Mouse (Mus musculus) lung, embryonic 16.5 days (tissue): ENCODE data around the gene Saal1. TPM values are rescaled to one million over a fixed set of nuclear protein-coding genes. Genes with fewer than 3 reads are reported as not detected.
"Not testable (repeated sequence)": the region's sequence is repeated elsewhere in the genome, so short reads cannot be mapped to it uniquely, and the experiment has no call there.

ENCODE experiments used
- ATAC-seq: fragments of 200-750 bp; cut with Nextera tagmentation; 2 replicates; pipeline ENCODE4 v1.8.0; 2017; ENCODE audit warnings: low read depth, mild to moderate bottlenecking, moderate library complexity
- H3K27ac ChIP-seq: fragments of 300-500 bp; sonication (generic); 2 replicates; pipeline ENCODE4 v1.5.1; 2014; ENCODE audit warnings: mild to moderate bottlenecking, control low read depth, low read length
- H3K27me3 ChIP-seq: fragments of 300-500 bp; sonication (generic); 2 replicates; pipeline ENCODE4 v1.6.1; 2014; ENCODE audit warnings: low read depth, low read length, mixed read lengths; ENCODE audit not compliant: control insufficient read depth, insufficient read depth
- H3K36me3 ChIP-seq: fragments of 300-500 bp; sonication (generic); 2 replicates; pipeline ENCODE4 v1.6.1; 2014; ENCODE audit warnings: low read length; ENCODE audit not compliant: control insufficient read depth, insufficient read depth
- H3K4me1 ChIP-seq: fragments of 300-500 bp; sonication (generic); replicated peaks from 2 replicates; pipeline ENCODE4 v1.6.1; 2014; ENCODE audit warnings: low read length, mixed read lengths; ENCODE audit not compliant: control insufficient read depth, insufficient read depth
- H3K4me2 ChIP-seq: fragments of 300-500 bp; sonication (generic); 2 replicates; pipeline ENCODE4 v1.6.1; 2014; ENCODE audit warnings: low read depth, low read length, control low read depth
- H3K4me3 ChIP-seq: fragments of 300-500 bp; sonication (generic); 2 replicates; pipeline ENCODE4 v1.5.1; 2014; ENCODE audit warnings: mild to moderate bottlenecking, low read length, control low read depth
- H3K9ac ChIP-seq: fragments of 300-500 bp; sonication (generic); 2 replicates; pipeline ENCODE4 v1.6.1; 2014; ENCODE audit warnings: low read length, control low read depth
- H3K9me3 ChIP-seq: fragments of 300-500 bp; sonication (generic); 2 replicates; pipeline ENCODE4 v1.6.1; 2016; ENCODE audit warnings: low read length; ENCODE audit not compliant: control insufficient read depth
- WGBS: fragments of 180-500 bp; shearing (Covaris S2); extraction: QIAGEN DNeasy Blood & Tissue Kit; methylation state at CpG from one replicate; pipeline ENCODE4 v1.1.7; 2014; 5-methylcytosine and 5-hydroxymethylcytosine counted together
- polyA plus RNA-seq: library from polyadenylated mRNA; unstranded; fragments of >200 nt; fragmentation: Nextera tagmentation; extraction: Ambion mirVana; gene quantifications from 2 replicates; pipeline ENCODE4 v1.2.1, GENCODE M21; 2015

Gene Saal1
- polyA plus RNA-seq, 1 experiment from 2014 or later = 29.4 TPM

GRCm38 (mm10) chr7:46675886-46676285, 34.6 kb downstream of the Saal1 start:
- no peak overlapping the region for H3K9ac ChIP-seq
- no peaks in the 10 kb centered on the region for H3K36me3 ChIP-seq
- H3K4me2 ChIP-seq = no peak overlapping the region
- H3K27ac ChIP-seq = no peak overlapping the region
- no peaks in the 10 kb centered on the region for H3K4me1 ChIP-seq
- H3K4me3 ChIP-seq = no peak overlapping the region
- no peak for ATAC-seq
- no peaks in the 10 kb centered on the region for H3K27me3 ChIP-seq
- 78% methylated on average over 8 of the region's 8 CpGs for WGBS
- H3K9me3 ChIP-seq = no peaks in the 10 kb centered on the region

- H3K27me3 ChIP-seq = no peaks in the 10 kb centered on the region
- no peak overlapping the region for H3K27ac ChIP-seq
- WGBS = 92% methylated on average over 7 of the region's 7 CpGs
- H3K9ac ChIP-seq = no peak overlapping the region
- H3K4me2 ChIP-seq = no peak overlapping the region
- H3K9me3 ChIP-seq = no peaks in the 10 kb centered on the region
- no peaks in the 10 kb centered on the region for H3K36me3 ChIP-seq
- H3K4me3 ChIP-seq = no peak overlapping the region
- no peak for ATAC-seq
- H3K4me1 ChIP-seq = no peaks in the 10 kb centered on the region
These were observed 35.4 kb downstream of the Saal1 start for GRCm38 (mm10) chr7:46675061-46675460.

- Histone ChIP-seq H3K4me3 (no peak within 1 kb of the TSS), H3K9me3 (no peaks in the 10 kb centered on the region), H3K4me1 (no peaks in the 10 kb centered on the region), H3K27me3 (peaks cover 3% of the 10 kb centered on the region; the same call in 1 of the 2 replicates), H3K27ac (no peak within 1 kb of the TSS), H3K9ac (no peak within 1 kb of the TSS), H3K4me2 (no peak within 1 kb of the TSS), H3K36me3 (no peaks in the 10 kb centered on the region)
- ATAC-seq = peak; percentile 45; the same call in 1 of the 2 replicates
- 14% methylated on average over 10 of the region's 10 CpGs for WGBS
These were observed 38.3 kb downstream of the Saal1 start, which contains the start of gene Tph1 for GRCm38 (mm10) chr7:46672160-46672672. Gene Tph1 (minus strand): TSS chr7:46672537.

GRCm38 (mm10) chr7:46667256-46667655, 43.2 kb downstream of the Saal1 start:
- H3K4me3 ChIP-seq = no peak overlapping the region
- H3K27me3 ChIP-seq = peaks cover 8% of the 10 kb centered on the region
- H3K4me1 ChIP-seq = no peaks in the 10 kb centered on the region
- H3K36me3 ChIP-seq = no peaks in the 10 kb centered on the region
- no peak for ATAC-seq
- H3K27ac ChIP-seq = no peak overlapping the region
- no peak overlapping the region for H3K4me2 ChIP-seq
- 1% methylated on average over 21 of the region's 21 CpGs for WGBS
- no peak overlapping the region for H3K9ac ChIP-seq
- no peaks in the 10 kb centered on the region for H3K9me3 ChIP-seq

GRCm38 (mm10) chr7:46665236-46665635, 45.2 kb downstream of the Saal1 start:
- Histone ChIP-seq H3K27ac (no peak overlapping the region), H3K9ac (no peak overlapping the region), H3K27me3 (peaks cover 8% of the 10 kb centered on the region), H3K36me3 (no peaks in the 10 kb centered on the region), H3K4me3 (no peak overlapping the region), H3K4me2 (no peak overlapping the region), H3K9me3 (no peaks in the 10 kb centered on the region), H3K4me1 (no peaks in the 10 kb centered on the region)
- ATAC-seq = no peak
- 33% methylated on average over 9 of the region's 9 CpGs for WGBS

GRCm38 (mm10) chr7:46661591-46662090, 48.8 kb downstream of the Saal1 start:
- H3K4me1 ChIP-seq = no peaks in the 10 kb centered on the region
- H3K4me2 ChIP-seq = no peak overlapping the region
- no peak overlapping the region for H3K9ac ChIP-seq
- no peak for ATAC-seq
- 49% methylated on average over 18 of the region's 18 CpGs for WGBS
- no peaks in the 10 kb centered on the region for H3K36me3 ChIP-seq
- H3K9me3 ChIP-seq = no peaks in the 10 kb centered on the region
- peaks cover 5% of the 10 kb centered on the region for H3K27me3 ChIP-seq
- H3K4me3 ChIP-seq = no peak overlapping the region
- H3K27ac ChIP-seq = no peak overlapping the region

- no peak overlapping the region for H3K9ac ChIP-seq
- H3K4me1 ChIP-seq = no peaks in the 10 kb centered on the region
- ATAC-seq = no peak
- no peak overlapping the region for H3K4me2 ChIP-seq
- H3K9me3 ChIP-seq = no peaks in the 10 kb centered on the region
- 47% methylated on average over 2 of the region's 2 CpGs for WGBS
- H3K36me3 ChIP-seq = no peaks in the 10 kb centered on the region
- H3K27ac ChIP-seq = no peak overlapping the region
- no peaks in the 10 kb centered on the region for H3K27me3 ChIP-seq
- no peak overlapping the region for H3K4me3 ChIP-seq
These were observed 58.2 kb downstream of the Saal1 start for GRCm38 (mm10) chr7:46652279-46652678.

GRCm38 (mm10) chr7:46650231-46650630, 60.2 kb downstream of the Saal1 start:
- not testable (repeated sequence) for H3K9me3 ChIP-seq, H3K27me3 ChIP-seq, H3K4me3 ChIP-seq, H3K9ac ChIP-seq, H3K4me1 ChIP-seq, ATAC-seq, H3K27ac ChIP-seq, H3K36me3 ChIP-seq, H3K4me2 ChIP-seq
- WGBS = 35% methylated on average over 5 of the region's 5 CpGs

- H3K27ac ChIP-seq = no peak overlapping the region
- H3K4me3 ChIP-seq = no peak overlapping the region
- WGBS = 62% methylated on average over 4 of the region's 4 CpGs
- H3K9me3 ChIP-seq = no peaks in the 10 kb centered on the region
- no peak for ATAC-seq
- H3K27me3 ChIP-seq = no peaks in the 10 kb centered on the region
- no peaks in the 10 kb centered on the region for H3K36me3 ChIP-seq
- no peaks in the 10 kb centered on the region for H3K4me1 ChIP-seq
- no peak overlapping the region for H3K9ac ChIP-seq
- no peak overlapping the region for H3K4me2 ChIP-seq
These were observed 61.9 kb downstream of the Saal1 start for GRCm38 (mm10) chr7:46648431-46649140.
